Mouse (Mus musculus) right cerebral cortex, postnatal 4 days (tissue): ENCODE measurements around the gene Gnai1.

ENCODE experiments used
- DNase-seq: peaks from one replicate; pipeline ENCODE4 v3.0.0-alpha.2; 2022

The Gnai1 gene

DNA sequence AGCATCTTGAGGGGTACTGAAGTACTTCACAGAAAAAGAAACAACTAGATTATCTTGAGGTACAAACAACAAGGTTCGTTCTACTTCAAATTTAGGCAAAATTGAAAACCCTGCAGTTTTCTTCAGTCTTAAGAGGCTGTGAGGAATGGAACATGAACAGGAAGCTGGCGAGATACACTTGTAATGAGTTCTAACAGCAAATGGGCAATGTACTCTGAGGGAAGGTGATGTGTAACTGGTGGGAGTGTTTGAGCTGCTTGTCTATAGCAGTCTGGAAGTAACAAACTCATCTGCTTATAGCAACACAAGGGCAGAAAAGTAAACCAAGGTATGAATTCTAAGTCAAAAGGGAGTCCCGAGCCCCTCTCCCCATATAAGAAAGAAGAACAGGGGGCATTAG is 78.1 kb downstream of the Gnai1 start:
- no peak for DNase-seq

DNA sequence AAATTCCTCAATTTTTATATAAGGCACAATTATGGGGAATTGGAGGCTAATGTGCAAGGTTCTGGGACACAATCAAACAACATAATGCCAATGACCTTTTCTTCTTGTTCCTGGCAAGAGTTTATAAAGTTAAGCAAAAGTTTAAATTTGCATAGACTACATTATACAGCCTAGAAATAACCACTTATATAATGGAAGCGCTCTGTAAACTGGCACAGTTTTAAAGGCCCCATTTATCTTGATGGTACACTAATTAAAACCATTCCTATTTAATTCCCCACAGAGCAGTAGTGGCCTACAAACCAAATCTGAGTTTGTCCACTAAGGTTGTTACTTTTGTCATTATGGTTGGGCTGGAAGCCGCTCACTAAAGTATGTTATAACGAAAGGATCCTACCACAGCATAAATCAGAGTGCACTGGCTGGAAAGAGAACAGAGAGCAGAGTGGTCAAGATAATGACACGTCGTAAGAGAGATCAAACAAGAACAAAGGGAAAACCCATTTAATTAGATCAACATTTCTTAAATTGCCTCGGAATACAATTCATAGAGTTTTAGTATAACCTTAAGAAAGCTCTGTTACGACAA is 85.7 kb downstream of the Gnai1 start:
- DNase-seq, result no peak

DNA sequence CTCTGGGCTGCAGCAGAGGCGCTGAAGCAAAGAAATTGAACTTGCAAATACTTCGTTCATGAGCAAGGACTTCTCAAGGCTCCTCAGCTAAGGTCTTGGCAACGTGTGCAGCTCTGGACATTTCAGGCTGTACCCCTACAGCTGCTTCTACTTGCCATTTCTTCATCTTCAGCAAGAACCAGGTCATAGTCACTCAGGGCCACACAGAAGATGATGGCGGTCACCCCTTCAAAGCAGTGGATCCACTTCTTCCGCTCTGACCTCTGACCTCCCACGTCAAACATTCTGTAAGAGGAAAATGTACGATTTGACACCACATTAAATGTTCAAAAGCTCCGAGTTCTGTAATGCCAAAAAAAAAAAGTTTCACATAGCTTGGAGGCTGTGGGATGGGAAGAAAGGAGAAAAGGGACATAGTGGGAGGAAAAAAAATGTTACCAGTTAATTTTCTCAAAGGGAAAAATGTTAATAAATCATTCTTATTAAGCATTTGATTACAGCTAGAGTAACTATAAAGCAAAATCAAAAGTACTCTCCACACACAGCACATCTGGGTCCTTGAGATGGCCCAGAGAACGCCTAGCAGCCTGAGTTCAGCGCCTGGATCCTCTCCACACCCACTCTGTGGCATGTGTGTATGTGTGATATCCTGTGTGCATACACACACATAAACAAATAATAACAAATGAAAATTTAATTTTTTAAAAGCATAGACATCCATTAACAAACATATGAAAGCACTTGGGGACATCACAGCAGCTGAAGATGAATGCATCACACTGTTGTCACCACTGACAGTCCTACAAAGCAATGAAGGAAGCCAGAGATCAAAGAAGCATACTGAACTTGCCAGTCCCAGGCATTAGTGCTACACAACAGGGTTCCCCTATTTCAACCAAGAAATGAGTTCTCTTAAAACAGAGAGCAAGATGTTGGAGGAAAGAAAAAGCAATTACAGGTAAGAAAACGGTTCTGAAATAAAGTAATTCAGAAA is 86.6 kb downstream of the Gnai1 start:
- no peak for DNase-seq

DNA sequence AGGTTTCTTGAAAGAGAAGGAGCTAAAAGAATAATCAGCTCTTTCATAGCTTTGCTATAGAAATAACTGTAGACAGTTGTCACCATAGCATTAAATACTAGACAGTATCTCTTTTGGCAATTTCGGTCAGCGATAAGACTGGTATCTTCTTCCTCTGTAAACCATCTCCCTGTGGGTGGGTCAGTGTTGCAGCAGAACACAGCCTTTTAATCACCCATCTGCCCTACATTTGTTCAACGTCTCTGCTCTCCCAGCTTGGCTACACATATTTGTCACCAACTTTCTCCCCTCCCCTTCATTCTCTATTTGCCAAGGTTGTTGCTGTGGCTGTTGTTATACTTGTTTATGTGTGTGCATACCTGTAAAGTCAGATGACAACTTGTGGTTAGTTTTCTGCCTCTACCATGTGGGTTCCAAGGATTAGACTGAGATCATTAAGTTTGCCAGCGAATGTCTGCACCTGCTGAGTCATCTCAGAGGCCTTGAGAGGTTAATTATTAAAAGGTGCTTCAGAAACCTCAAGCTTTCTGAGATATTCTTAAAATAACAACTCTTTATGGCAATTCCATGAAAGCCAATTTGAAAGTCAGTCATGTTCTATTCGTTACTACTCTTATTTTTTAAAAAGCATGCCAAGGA is 109.7 kb downstream of the Gnai1 start:
- no peak for DNase-seq

DNA sequence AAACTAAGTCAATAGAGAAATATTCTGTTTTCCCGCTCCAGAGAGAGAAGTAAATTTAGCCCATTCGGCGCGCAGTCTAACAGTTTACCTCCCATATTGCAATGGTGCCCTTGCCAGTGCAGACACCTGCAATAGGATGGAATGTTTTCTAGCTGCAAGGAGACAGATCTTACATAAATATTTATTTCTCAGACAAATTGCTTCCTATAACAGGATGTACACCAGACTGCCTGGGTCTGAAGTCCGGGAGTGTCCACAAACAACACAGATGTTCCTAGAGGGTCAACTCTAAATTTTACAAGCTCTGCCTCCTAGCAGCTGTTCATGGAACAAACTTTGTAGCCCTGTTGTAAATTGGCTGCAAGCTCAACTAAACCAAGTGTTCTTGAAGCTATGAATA is 111.0 kb downstream of the Gnai1 start:
- DNase-seq, result no peak

DNA sequence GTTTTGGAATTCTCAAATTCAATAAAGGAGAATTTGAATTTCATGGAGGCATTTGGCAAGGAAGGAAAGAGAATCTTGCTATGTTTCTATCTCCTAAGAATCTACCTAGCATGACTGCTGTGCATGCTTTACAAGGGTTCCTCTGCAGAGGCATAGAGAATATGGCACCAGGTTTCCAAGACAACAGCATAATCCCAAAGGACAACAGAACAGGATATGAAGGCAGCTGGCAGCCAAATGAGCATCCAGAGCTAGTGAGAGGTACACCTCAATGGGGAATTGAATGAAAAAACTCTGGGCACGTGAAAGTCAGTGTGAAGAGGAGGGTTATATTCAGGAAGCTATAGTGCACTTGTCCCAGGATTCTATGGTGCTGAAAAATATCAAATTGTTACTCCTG is 130.8 kb downstream of the Gnai1 start:
- DNase-seq, result no peak

DNA sequence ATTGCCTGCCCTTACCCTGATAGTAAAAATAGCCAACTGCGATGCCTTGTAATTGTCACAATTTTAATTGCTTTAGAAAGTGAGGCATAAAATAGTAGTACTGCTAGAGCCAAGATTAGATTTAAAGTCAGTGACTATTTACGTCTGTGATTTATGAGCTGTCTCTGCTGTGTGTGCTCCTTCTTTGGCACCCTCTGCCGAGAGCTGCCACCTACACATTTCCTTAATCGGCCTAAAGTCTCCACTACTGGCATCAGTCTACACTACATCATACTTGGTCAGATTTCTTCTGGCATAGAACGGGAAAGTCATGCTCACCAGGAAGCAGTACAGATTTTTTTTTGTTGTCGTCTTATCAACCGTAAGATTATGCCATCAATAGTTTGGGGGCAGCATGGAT is 131.3 kb downstream of the Gnai1 start:
- no peak for DNase-seq

DNA sequence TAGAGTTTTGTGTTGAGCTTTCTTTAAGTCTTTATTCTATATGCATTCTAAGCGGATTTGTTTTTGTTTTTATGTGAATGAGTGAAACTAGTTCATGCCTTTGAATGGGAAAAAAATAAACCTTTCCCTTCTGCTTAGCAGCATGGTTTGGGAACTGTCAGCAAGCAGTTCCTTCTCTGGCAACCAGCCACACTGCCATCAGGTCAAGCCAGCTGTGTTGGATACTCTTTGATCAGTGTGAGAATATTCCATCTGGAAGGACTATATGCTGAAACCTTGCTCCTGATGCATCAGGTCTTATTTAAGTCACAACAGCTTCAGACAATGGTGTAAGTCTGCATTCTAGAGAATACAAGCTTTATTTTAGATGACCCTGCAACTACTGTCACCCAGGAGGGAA is 139.3 kb downstream of the Gnai1 start:
- peak; percentile 3 for DNase-seq

DNA sequence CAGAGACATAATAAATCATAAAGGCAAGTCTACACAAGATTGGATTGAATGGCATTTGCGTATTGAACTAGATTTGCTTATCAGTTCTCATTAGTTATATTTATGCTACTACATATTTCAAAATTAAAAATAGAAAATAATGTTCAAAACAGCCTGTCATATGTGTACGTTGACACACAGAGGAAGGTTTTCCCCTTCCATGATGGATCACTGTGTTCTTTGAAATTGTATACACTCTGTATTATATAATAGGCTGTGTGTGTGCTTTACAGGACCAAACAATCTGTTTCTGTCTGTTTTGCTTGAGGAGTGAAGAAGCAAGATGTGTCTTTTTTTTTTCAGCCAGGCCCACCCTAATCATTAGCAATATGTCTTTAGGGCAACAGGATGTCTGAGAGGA is 141.9 kb downstream of the Gnai1 start:
- DNase-seq, result no peak

DNA sequence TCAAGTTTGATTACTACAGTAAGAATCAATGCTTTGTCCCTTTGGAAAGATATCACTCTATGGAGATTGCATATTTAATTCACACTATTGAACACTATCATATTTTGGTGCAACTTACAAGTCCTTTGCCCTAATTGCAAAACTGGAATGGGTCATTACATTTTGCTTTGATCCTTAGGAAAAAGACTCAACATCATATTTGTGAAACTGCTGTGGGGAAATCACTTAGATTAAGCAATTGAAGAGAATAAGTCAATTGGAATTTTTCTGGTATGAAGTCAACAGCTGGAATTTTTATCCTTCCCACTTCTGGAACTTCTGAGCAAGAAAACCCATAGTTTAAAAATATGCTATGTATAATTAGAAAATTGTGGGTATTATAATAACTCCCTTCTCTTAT is 142.3 kb downstream of the Gnai1 start:
- DNase-seq, result no peak
